Mouse (Mus musculus) left cerebral cortex, postnatal 25 days (tissue): ENCODE measurements at regions not wholly inside any gene's neighbourhood (a gene's known extent, or its start where the extent isn't known, plus 50 kb on each side); places are given as distances from the start of the nearest gene placed in this dataset.
A peak's percentile ranks its signal among the peaks of the same experiment; 100 is the strongest.

Source experiments
- DNase-seq, 2 experiments: peaks; one replicate each; pipeline ENCODE4 v3.0.0; 2022; ENCODE audit warnings: low spot score in 2 of 2, mixed read lengths in 1 of 2
- intact Hi-C: fragments of 180-260 bp; cut with DNase I; formaldehyde crosslinking; loops from one replicate; pipeline ENCODE4 v1.15.1; 2025

DNA sequence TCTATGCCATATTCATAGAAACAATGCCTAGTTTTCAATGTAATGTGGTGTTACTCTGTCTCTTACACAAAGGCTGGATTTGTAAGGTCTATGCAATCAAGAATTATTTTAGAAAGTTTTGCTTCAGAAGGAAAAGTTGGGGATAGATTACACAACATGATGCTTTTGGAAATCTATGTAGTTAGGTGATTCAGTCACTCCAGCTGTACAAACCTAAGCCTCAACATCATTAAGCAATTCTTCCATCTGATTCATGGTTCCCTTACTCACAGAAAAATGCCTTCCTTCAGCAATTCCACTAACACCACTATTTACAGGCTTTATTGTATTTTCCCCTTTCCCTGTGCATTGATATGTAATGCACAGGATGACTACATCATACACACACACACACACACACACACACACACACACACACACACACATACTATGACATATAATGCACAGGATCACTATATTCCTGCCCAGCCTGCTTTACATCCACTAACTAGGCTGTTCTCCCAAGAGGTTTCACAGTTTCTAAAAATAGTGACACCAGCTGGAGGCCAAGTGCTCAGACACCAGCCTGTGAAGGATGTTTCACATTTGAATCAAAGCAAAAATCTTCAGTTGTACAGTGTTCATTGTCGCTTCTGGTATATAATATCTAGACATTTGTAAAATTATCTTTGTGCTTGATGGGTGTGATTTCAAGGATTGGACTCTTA is 305.9 kb downstream of the Klf6 start:
- intact Hi-C loops, result no loop called here
- DNase-seq, result peak in 1 of 2 experiments; percentile 82

DNA sequence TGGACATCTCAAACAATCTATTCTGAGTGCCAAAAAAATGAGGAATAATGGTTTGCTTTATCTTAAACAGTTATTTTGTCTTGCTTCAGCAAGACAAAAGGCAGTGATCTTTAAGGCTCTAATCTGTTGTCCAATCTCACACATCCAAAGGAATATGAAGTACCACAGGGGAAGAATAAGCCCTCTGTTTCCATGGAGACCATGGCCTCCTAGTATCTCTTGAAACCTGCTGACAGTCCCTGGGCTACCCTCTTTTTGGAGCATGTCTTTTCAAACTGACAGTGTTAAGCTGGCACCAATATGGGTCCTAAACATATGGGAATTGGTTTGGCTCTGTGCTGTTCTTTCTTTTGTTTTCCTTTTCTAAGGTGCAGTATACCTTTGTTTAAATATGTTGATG is 311.8 kb downstream of the Klf6 start:
- intact Hi-C loops, result no loop called here
- no peak for DNase-seq

DNA sequence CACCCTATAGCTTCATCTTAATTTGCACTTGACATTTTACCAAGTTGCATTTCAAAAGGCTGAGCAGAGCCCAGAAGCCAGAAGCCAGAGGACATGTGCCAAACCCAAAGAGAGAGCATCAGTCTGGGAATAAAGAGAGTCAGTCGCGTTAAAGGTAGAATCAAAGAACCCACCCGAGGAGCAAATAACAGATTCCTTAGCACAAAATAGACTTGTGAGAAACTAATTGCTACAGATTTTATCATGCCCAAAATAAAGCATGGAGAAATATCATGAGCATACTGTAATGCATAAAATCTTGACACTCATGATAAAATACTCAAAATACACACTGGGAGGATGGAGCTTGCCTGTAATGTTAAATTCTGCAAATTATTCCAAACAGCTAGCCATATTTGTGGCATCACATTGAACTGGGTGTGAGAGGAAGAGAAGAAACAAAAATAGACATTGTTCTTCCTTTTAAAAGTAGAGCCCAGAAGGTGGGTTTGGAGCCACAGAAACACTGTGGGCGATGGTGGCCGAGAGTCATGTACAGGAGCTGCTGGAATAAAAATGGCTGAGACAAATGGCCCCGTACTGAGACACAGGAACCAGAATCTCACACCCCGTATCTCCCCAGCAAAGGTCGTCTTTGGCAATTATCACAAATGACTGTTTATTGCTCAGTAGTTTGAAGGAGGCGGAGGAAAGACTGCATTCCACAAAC is 317.2 kb downstream of the Klf6 start:
- intact Hi-C loops, result loop anchor here (5.0 kb wide), 3 partner anchors 164 to 316 kb away; partner anchors contain the start of gene Klf6
- DNase-seq, result peak; percentile 58 to 90

DNA sequence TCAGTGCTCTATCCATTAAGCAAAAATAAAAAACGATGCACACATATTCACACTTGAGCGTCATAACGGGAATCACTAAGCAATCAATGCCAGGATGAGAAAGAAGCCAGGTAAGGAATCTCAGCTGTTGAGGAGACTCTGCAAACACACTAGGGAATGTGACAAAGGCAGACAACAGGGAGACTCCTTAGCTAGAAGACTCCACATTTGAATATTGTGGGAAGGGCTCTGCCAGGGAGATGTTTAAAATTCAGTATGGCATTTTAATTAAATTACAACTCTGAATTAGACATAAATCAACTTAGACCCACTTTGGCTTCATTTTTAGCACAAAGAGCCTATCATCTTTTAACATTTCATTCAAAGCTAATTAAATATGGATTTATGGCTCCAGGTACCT is 327.9 kb downstream of the Klf6 start:
- intact Hi-C loops, result loop anchor here (10.0 kb wide), 1 partner anchor 1524 kb away; no protein-coding TSS in a partner anchor
- peak in 1 of 2 experiments; percentile 44 for DNase-seq

DNA sequence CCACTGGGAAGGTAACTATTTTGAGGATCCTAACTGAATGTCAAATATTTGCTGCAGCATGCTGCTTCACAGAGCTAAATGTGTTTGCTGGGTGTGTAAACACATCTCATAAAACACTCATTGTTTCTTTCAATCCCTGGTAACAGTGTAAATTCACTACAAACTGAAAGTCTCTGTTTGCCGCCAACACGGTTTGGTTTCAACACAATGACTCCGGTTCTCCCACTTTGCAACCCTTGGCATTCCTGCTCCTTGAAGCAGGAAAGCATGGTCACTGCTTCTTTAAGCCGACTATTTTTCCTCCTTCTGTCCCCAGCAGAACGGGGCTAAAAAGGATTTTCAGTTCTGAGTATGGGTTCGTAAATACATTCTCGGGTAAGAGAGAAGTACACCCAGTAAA is 328.3 kb downstream of the Klf6 start:
- intact Hi-C loops, result loop anchor here (10.0 kb wide), 1 partner anchor 1525 kb away; no protein-coding TSS in a partner anchor
- peak in 1 of 2 experiments; percentile 19 for DNase-seq

DNA sequence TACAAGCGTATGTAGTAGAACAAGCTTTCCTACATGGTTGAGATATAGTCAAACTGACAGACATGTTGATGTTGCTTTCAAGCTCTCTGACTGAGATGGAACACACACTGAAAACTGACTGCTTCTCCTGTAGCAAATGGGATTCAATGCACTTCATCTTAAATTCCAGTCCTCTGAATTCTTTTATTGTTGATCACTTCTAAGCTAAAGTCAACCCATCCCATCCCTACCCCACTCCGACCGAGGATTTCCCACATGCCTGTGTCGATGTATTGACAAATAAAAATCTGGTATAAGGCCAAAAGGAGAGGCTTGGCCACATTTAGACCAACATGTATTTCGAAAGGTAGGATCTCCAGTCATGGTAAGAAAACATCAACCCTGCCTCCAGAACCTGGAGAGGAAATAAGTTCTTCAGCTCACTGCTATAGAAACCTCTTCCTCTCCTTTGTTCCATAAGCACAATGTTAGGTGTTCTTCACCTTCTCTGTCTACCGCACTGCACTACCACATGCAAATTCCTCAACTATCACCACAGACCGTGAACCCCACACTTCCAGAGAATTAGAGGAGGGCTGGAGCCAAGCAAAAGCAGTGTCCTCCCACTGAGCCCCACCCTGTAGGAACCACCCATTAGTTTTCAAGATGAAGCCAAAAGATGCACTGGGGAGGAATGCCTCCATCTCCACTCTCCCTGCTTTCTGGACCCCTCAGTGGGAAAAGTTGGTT is 330.1 kb downstream of the Klf6 start:
- intact Hi-C loops, result loop anchor here (5.0 kb wide), 3 partner anchors 151 to 329 kb away; partner anchors contain the start of gene Klf6

DNA sequence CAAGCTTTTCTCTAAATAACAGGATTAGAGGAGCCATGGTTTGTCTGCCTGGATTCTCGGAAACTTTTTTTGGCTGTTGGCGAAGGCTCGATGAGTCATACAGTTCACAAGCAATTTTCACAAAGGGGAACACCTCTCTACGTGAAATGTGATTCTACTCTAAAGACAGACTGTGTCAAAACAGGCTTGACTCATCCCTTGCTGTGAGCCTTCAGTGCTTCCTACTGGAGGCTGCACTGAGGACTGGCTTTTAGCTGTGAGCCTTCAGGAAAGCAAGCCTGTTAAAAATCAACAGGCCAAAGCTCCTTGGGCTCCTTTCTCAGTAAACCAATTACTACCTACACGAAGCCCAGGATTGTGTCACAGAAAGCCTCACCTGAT is 330.6 kb downstream of the Klf6 start:
- intact Hi-C loops, result loop anchor here (5.0 kb wide), 3 partner anchors 150 to 330 kb away; partner anchors contain the start of gene Klf6
- DNase-seq, result peak; percentile 30 to 89

More for the DNA sequence above, 330.1 kb downstream of the Klf6 start:
- DNase-seq, result no peak

DNA sequence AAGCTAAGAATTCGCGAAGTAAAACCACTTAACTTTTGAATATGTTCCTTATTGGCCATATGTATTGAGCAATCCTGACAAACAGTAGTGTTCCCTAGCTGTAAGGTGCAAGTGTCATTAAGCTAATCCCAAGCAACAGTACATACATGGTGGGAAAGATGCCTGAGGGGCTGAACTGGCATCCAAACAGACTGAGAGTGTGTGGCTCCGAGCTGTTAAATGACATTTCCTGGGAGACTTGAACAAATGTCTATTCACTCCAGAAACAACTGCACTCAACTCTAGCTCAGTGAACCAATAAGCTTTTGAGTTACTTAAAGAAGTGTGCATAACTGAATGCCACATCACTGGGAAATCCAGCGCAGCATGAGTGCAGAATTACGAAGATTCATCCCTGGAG is 335.4 kb downstream of the Klf6 start:
- DNase-seq, result no peak
- intact Hi-C loops, result no loop called here

DNA sequence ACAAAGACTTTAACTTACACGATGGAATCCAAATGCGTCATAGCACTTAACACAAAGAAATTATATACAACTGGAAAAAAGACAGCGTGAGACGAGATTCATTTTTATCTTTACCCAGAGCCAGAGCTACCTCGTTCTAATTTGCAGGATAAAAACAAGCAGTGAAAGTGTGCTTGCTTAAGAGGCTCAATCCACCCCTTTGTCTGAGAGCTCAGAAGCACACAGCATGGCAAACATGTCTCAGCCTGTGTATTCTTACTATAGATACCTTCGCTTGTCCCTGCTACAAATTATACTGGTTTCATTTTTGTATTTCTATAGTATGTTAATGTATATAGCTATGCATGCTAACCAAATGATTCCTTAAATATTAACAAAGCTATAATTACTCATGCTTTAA is 337.8 kb downstream of the Klf6 start:
- DNase-seq, result no peak
- intact Hi-C loops, result no loop called here

DNA sequence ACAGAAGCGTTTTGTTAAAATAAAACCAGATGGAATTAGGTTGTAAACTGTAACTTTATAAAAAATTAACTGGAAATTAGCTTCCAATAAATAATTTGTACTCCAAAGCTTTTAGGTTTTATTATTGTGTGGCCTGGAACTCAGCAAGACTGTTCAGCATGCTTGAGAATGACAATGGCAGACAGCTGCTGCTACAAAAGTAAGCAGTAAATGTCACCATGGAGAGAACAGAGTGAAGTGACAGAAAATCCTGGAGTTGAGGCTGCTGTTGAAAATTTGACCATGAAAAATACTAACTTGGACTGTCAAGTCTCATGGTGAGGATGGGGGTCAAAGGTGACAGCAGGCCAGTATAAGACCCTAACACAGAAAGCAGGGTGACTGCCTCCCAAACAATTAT is 340.2 kb downstream of the Klf6 start:
- DNase-seq, result no peak
- intact Hi-C loops, result no loop called here

DNA sequence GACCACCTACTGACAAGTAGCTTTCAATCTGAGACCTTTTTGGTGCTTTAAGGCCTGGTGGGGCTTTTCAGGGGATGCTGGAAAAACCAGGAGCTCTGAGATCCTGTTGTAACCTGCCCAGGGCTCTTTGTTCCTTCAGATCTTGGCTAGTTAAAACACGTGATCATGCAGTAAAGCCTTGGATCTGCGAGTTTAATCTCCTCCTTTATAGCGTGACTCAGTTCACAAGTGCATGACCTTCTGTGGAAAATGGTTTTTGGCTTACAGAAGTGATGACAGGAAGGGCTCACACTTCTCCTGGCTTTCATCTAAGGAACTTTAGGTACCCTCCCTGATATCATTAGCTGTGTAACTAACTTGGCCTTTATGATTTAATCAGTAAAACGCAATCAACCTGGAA is 343.1 kb upstream of the Pitrm1 start:
- intact Hi-C loops, result no loop called here
- DNase-seq, result no peak

DNA sequence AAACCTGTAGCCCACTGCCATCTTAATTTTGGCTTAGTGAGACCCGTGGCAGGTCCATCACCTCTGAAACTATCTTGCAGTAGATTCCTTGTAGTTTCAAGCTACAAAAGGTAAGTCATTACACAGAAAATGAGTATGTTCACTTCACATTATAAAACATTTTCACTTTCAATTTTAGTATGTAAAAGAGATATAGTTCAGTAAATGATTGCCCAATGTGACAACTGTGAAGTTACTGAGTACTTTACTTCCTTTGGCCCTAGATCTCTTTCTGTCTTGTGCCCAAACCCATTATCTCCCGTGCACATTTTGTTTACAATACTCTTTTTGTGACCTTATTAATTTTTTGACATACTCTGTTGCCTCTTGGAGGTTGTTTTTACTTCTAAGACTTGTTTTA is 335.4 kb upstream of the Pitrm1 start:
- no peak for DNase-seq
- intact Hi-C loops, result no loop called here

DNA sequence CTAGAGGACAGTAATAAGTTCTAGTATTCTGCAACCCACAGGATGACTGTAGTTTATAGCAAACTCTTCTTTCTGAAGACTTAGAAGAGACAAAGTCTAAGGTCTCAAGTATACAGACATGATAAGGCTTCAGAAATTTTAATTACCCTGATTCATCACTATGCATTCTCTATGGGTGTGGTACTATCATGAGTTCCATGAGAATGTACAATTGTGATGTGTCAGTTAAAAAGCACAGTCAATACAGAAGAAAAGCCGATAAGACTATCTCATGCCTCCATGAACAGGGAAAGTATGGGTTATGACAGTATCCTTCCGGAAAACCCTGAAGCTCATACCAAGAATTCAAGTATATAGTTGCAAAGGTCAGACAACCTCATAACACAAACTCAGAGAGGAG is 333.8 kb upstream of the Pitrm1 start:
- intact Hi-C loops, result no loop called here
- DNase-seq, result no peak

DNA sequence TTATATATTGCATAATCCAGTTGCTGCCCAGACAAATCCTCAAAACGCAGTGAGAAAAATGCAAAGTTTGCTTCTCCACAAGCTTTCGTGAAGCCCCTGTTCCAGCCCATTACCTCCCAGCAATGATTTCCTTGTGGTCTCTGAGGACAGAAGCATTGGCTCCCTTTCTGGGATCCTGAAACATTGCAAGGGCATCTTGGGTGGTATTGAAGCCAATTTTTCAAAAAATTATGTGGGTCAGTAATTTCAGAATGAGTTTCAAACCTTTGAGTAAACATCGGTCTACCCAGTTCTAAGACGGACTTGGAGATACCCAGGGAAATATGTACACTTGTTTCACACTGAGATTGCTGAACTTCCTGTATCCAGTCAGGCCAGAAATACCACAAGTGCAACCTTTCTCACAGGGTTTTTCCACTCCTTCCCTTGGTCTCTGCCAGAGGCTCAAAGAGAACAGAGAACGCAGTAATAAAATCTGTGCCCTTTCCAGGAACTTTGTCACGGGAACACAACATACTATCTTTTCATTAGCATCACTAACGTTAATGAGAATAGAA is 321.8 kb upstream of the Pitrm1 start:
- DNase-seq, result no peak
- intact Hi-C loops, result no loop called here

DNA sequence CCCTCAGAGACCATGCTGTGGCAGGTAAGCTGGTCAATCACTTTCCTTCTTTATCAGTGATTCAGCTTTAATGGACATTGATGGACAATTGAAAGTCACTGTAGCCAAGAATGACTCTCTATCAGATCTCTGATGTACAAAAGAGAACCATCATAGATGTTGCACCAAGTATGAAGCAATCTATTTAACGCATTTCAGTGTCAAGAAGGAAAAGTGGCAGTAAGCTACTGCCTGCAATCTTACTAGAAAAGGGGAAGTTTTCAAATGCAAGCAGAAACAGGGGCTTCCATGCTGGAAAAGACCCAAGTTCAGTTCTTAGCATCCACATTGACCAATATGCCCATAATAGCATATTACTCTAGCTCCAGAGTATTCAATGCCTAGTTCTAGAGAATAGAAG is 319.7 kb upstream of the Pitrm1 start:
- no peak for DNase-seq
- intact Hi-C loops, result no loop called here

DNA sequence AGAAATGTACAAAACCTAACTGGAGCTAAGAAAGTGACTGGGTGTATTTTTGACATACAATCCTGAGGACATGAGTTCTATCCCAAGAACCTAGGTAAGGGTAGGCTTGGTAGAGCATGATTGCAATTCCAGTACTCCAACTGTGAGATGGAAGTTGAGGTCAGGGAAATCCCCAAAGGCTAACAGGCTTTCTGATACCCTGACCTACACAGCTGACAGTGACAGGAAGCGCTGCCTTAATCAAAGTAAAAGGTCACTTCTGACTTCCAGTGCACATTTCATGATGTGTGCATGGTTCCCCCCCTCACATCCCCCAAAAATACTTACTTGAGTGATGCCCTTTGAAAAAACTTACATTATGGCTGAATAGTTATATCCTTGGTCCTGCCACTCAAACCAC is 312.6 kb upstream of the Pitrm1 start:
- no peak for DNase-seq

DNA sequence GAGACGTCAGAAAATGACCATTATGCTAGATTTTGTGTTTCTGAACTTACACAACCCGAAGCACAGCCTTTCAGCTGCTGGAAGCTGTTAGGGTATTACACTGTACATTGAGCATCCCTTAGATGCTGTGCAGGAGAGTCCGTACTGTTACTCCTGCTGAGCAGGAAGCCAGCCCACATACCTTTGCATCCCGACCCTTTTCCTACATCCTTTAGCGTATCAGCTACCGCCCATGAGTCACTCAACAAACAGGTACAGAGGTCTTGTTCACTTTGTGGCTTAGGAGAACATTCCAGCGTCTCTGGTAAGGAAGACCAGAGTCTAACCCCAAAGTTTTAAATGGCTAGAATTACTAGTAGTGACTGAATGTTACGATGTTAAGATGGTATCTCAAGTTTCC is 311.4 kb upstream of the Pitrm1 start:
- DNase-seq, result no peak
- intact Hi-C loops, result no loop called here

More for the DNA sequence above, 312.6 kb upstream of the Pitrm1 start:
- intact Hi-C loops, result no loop called here

DNA sequence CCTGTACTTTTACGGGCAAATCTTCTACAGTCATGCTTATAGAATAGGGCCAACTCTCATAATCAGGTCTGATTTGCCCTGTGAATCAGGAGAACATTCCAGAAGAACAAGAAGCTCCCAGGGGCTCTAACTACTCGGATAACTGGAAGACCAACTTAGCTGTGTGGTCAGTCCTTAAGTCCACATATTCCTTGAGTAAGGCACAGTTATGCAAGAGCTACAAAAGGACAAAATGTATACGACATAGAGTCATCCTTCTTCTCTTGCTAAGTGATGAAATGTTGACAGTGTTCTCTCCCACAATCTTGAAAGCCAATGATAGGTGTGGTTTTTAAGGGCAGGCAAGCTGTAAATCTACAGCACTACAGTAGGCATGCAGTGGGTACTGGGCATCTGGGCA is 310.7 kb upstream of the Pitrm1 start:
- intact Hi-C loops, result no loop called here

DNA sequence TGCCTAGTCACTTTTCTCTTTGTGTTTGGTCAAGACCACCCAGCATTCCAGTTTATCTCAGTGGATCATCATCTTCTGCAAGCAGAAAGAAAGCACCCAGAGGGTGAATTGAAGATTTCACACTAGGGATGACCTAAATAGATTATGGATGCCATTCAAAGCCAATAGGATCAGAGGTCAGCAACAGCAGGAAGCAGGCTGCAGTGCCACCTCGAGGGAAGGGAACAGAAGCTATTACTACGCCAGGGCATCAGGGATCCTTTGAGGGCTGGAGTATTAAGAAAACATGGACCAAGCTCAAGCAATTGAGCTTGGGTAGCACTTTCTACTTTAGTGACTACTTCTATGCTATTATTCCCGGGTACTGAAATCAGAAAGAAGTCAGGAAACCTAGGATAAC is 307.1 kb upstream of the Pitrm1 start:
- no peak for DNase-seq
- intact Hi-C loops, result no loop called here

More for the DNA sequence above, 310.7 kb upstream of the Pitrm1 start:
- DNase-seq, result no peak

DNA sequence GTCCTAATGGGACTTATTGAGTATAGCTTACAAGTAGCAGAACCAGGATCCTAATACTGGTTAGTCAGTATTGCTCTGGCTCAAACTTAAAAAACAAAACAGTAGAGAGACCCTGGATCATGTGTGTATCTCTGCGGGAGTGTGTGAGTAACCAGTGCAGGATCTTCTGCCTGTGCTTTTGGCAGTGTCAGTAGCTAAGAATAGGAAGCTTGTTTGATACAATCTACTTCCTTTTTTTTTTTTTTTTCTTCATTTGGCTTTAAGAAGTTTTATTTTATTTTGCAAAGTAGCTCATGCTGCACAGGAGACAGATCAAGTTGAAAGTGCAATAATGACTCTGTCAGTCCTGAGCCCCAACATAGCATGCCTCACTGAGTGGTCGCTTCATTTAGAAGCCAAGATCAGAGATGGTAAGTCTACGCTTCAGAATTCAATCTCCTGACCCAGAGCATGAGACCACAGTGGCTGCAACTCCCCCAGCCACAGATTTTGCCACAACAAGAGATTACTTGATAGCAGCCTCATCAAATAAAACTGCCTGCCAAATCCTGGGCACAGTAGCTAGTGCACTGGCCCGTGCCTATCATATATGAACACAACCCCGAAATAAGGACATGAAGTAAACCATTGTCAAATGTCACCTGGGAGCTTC is 306.4 kb upstream of the Pitrm1 start:
- intact Hi-C loops, result no loop called here
- DNase-seq, result no peak
